Mouse (Mus musculus) frontal cortex, postnatal 36 days (tissue): ENCODE results near the gene Nenf.

Source experiments
- DNase-seq, 2 experiments: peaks; one replicate each; pipeline ENCODE4 v3.0.0; 2022; ENCODE audit warnings: low spot score in 2 of 2

Nenf gene

DNA sequence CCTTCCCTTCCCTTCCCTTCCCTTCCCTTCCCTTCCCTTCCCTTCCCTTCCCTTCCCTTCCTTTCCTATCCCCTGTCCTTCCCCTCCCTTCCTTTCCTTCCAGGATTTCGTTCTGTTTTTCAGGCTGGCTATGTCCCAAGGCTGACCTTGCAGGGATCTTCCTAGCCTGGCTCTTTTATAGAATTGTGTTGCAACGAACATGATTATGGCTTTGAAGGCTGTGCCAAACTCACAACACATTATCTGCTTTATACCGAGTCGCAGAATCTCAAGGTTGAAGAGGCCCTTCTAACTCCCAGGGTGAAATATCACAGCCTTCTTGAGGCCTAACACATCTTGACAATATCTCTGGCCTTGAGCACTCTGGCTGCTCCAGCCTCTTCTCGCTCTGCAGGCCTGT lies 692 bp upstream of the Nenf start:
- no peak for DNase-seq

GRCm38 (mm10) chr1:191316818-191317217 lies 1.2 kb downstream of the Nenf start:
- no peak for DNase-seq

GRCm38 (mm10) chr1:191313926-191314325 lies 4.1 kb downstream of the Nenf start:
- no peak for DNase-seq

DNA sequence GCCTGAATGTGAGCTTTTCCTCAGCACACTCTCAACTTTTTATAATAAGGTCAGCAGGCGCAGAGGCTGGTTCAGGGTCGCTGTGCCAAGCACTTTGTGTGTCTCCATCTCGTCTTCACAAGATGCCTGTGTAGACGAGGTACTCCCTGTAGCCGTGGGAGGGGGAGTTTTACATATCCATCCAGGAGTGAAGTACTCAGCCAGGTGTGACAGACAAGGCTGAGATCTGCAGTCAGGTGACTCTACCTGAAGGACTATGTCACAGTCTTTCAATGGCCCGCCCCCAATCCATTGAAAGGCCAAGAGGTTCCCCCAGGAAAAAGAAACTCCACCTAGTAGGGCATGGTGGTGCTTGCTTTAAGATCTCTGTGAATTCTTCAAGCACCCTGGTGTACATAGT lies 4.8 kb downstream of the Nenf start:
- DNase-seq = no peak

DNA sequence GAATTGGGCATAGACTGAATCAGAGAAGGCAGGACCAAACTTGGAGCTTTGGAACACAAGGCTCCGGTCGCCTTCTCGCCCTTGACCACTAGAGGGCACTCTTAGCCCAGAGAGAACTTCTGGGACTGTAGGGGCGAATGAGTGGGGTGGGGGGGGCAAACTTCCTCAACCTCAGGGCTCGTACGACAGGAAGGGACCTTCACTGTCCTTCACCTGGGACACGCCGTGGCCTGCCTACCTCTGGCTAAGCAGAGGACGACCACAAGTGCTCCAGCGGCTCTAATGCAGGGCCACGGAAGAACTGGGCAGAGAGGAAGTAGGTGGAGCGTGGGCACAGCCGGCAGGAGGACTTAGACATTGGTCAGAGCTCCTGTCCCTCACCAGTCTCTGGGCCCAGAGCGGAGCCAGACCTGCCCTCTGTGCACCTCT lies 5.5 kb downstream of the Nenf start:
- DNase-seq = peak; percentile 85 to 87

DNA sequence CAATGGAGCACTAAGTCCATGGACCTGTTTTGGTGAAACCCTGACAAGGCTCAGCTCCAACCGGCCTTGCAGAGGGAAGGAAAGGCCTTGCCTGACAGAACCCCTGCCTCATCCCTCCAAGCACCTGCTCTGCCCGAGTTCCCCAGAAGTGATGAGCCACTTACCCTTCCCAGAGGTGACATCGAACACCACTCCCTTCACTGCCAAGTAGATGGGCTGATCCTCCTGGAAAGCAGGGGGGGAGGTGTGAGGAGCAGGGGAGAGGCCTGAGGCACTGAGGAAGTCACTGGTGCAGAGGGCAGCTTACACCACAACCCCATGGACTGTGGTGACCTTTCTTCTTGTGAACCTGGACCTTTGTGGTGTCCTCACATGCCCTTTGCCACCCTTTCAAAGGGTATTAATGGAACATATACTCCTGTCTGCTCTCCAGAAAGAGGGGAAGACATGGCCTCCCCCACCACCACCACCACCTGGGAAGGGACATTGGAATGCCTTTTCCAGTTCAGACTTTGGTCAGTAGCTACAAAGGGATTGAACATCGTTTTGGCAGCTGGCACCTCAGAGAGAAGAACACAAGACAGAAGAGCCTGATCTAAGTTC lies 6.6 kb downstream of the Nenf start:
- DNase-seq = no peak

- no peak for DNase-seq
These were observed 10.1 kb downstream of the Nenf start for GRCm38 (mm10) chr1:191307766-191308455.

GRCm38 (mm10) chr1:191306316-191306715 lies 11.7 kb downstream of the Nenf start:
- DNase-seq = no peak

- no peak for DNase-seq
These were observed 12.4 kb downstream of the Nenf start for GRCm38 (mm10) chr1:191305610-191306009.

DNA sequence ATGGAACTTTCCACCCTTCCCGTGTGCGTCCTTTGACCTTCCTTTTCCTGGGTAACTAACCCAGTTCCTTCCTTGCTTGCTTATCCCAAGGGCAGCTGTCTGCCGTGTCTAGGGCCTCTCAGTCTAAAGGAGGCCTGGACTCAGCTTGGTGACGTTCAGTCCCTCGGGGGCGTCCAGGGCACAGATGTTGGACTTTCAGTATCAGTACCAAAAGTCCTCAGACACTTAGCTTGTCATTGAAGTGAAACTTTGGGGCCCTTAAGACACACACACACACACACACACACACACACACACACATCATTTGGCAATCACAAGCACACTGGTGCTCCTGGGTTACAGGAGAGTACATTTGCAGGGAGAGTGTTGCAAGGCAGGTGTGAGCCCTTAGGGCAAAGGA lies 13.8 kb downstream of the Nenf start:
- no peak for DNase-seq

DNA sequence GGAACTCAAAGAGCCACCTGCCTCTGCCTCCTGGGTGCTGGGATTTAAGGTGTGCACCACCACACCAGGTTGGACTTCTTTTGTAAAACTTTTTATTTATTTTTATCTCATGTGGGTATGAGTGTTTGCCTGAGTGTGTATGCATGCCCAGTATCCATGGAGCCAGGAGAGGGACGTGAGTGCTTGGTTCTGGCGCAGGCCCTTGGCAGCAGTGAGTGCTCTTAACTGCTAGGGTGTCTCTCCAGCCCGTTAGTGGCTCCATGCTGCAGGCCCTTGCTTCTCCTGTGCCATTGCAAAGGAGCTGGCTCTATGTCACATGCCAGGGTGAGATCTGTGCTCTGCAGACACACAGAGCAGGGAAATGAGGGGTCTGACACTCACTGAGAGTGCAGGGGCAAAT lies 14.3 kb downstream of the Nenf start:
- DNase-seq = no peak

DNA sequence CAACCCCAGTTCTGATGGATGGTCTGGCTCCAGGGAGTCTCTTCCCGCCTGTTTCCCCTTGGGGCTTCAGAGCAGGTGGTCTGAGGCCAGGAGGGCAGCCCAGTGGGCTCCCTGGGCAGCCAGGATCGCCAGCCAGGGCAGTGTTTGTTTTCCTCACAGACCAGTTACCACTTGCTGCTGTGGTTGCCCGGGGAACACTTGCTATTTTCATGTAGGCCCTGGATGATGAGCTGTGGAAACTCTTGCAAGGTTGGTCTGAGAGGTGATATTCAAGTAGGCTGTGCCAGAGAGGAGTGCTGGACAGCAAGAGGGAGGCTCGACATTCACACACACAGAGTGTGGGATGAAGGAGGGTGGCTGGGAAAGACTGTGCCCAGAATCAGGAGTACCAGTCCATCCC lies 16.1 kb downstream of the Nenf start:
- DNase-seq = no peak

DNA sequence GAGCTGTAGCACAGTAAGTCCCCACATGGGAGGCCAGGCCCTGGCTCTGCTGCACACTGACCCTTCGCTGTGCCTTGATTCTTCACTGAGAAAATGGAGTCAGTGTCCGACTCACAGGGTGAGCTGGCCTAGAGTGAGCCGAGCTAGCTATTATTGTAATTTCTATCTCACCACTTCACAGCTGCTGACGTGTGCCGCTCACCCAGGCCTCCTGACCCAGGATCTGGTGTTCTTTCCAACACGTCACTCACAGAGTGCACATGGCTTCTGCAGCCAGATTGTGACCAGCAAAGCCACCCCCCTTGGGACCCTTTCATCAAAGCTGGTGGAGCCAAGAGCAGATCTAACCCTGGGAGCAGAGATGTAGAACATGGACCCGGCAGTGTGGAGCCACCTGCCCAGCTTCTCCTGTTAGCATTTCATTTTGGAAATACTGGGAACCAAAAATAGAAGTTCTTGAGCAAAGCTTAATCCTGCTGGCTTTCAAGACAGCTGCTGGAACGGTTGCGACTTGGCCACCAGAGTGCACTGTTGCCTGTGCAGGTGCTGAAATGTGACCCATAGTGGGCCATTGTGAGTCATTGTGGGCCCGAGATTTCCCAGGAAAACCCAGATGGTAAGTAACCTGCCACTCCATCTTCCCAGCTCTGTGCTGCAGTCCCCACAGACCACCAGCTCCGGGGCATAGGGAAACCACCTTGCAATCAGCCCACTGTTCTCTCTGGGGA lies 18.6 kb downstream of the Nenf start:
- DNase-seq = peak; percentile 38 to 58

GRCm38 (mm10) chr1:191298304-191298703 lies 19.7 kb downstream of the Nenf start:
- DNase-seq = no peak

GRCm38 (mm10) chr1:191296445-191296844 lies 21.5 kb downstream of the Nenf start:
- no peak for DNase-seq

DNA sequence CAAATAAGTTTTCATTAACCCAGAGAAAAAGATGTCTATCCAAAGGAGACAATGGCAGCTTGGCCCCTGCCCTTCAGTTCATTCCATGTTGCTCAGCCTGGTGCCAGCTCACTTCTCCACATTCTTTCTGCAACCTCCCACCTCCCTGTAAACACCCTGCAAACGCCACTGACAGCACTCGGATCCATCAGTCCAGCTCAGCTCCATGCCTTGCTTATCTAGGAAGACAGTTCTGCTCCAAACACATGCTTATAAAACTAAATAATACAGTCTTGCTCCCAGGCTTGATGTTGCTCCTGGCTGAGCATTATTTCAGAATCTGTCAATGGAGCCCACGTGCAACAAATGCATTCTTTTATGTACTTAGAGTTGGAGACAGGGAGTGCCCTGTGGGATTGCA lies 22.2 kb downstream of the Nenf start:
- DNase-seq = no peak

GRCm38 (mm10) chr1:191293996-191294795 lies 23.8 kb downstream of the Nenf start:
- no peak for DNase-seq

- no peak for DNase-seq
These were observed 24.9 kb downstream of the Nenf start for GRCm38 (mm10) chr1:191293051-191293450.

GRCm38 (mm10) chr1:191292348-191292747 lies 25.6 kb downstream of the Nenf start:
- peak; percentile 60 to 68 for DNase-seq

- no peak for DNase-seq
These were observed 29.2 kb downstream of the Nenf start for GRCm38 (mm10) chr1:191288762-191289161.

DNA sequence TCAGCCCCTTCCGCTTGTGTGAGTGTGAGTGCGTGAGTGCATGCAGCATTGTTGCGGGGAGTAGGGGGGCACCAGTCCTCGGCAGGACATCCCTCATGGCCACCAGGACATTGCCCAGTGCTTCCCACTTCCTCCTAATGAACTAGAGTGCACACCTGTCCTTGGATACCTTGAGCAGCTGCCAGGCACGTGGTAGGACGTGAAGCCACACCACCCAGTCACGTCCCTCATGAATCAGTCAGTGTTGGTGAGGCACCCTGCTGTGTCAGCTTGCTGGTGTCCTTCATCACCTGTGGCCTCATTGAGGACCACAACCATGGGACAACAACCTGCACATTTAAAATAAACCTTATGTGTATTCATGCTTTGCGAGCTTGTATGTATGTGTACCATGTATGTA lies 33.5 kb downstream of the Nenf start:
- no peak for DNase-seq
